Mouse (Mus musculus) midbrain, embryonic 11.5 days (tissue): ENCODE measurements around the gene Usp35. TPM values are rescaled to one million over a fixed set of nuclear protein-coding genes. Genes with fewer than 3 reads are reported as not detected.
A peak's percentile ranks its signal among the peaks of the same experiment; 100 is the strongest.

ENCODE experiments used
- ATAC-seq: fragments of 200-750 bp; cut with Nextera tagmentation; 2 replicates; pipeline ENCODE4 v1.8.0; 2017; ENCODE audit warnings: moderate TSS enrichment, moderate library complexity; ENCODE audit not compliant: low FRiP score
- DNase-seq: peaks from one replicate; pipeline ENCODE4 v3.0.0; 2015; ENCODE audit warnings: low spot score; ENCODE audit errors: missing footprints
- H3K27ac ChIP-seq: fragments of 300-500 bp; sonication (generic); 2 replicates; pipeline ENCODE4 v1.5.1; 2014; ENCODE audit warnings: low read depth, low read length
- H3K27me3 ChIP-seq: fragments of 300-500 bp; sonication (generic); 2 replicates; pipeline ENCODE4 v1.6.1; 2014; ENCODE audit warnings: mild to moderate bottlenecking, low read length, moderate library complexity, mixed read lengths; ENCODE audit not compliant: control insufficient read depth, insufficient read depth
- H3K36me3 ChIP-seq: fragments of 300-500 bp; sonication (generic); 2 replicates; pipeline ENCODE4 v1.6.1; 2014; ENCODE audit warnings: mild to moderate bottlenecking, low read length, moderate library complexity, mixed read lengths; ENCODE audit not compliant: control insufficient read depth, insufficient read depth
- H3K4me1 ChIP-seq: fragments of 300-500 bp; sonication (generic); 2 replicates; pipeline ENCODE4 v1.6.1; 2014; ENCODE audit warnings: low read length; ENCODE audit not compliant: control insufficient read depth, insufficient read depth
- H3K4me2 ChIP-seq: fragments of 300-500 bp; sonication (generic); 2 replicates; pipeline ENCODE4 v1.6.1; 2014; ENCODE audit warnings: mild to moderate bottlenecking, moderate library complexity
- H3K4me3 ChIP-seq: fragments of 300-500 bp; sonication (generic); 2 replicates; pipeline ENCODE4 v1.5.1; 2014; ENCODE audit warnings: low read depth, low read length
- H3K9ac ChIP-seq: fragments of 300-500 bp; sonication (generic); 2 replicates; pipeline ENCODE4 v1.6.1; 2014; ENCODE audit warnings: low read length
- H3K9me3 ChIP-seq: fragments of 300-500 bp; sonication (generic); 2 replicates; pipeline ENCODE4 v1.6.1; 2016; ENCODE audit warnings: low read length; ENCODE audit not compliant: control insufficient read depth
- WGBS: fragments of 180-500 bp; shearing (Covaris S2); extraction: QIAGEN DNeasy Blood & Tissue Kit; methylation state at CpG from one replicate; pipeline ENCODE4 v1.1.7; 2014; 5-methylcytosine and 5-hydroxymethylcytosine counted together
- polyA plus RNA-seq: library from polyadenylated mRNA; unstranded; fragments of >200 nt; fragmentation: Nextera tagmentation; extraction: Ambion mirVana; gene quantifications from 2 replicates; pipeline ENCODE4 v1.2.1, GENCODE M21; 2014

Gene Usp35
- polyA plus RNA-seq, 1 experiment from 2014 or later = 2.9 TPM

GRCm38 (mm10) chr7:97348836-97349235 is 17.0 kb upstream of the Usp35 start:
- Histone ChIP-seq H3K4me2 (no peak overlapping the region), H3K27me3 (no peaks in the 10 kb centered on the region), H3K4me3 (no peak overlapping the region), H3K36me3 (no peaks in the 10 kb centered on the region), H3K9ac (no peak overlapping the region), H3K27ac (no peak overlapping the region), H3K9me3 (no peaks in the 10 kb centered on the region), H3K4me1 (no peaks in the 10 kb centered on the region)
- DNase-seq = no peak
- no peak for ATAC-seq
- WGBS = 83% methylated on average over 5 of the region's 5 CpGs

- Histone ChIP-seq H3K4me2 (no peak overlapping the region), H3K27ac (no peak overlapping the region), H3K27me3 (no peaks in the 10 kb centered on the region), H3K9ac (no peak overlapping the region), H3K36me3 (no peaks in the 10 kb centered on the region), H3K4me1 (no peaks in the 10 kb centered on the region), H3K9me3 (no peaks in the 10 kb centered on the region), H3K4me3 (no peak overlapping the region)
- no peak for DNase-seq
- no peak for ATAC-seq
- 79% methylated on average over 3 of the region's 3 CpGs for WGBS
Observed at GRCm38 (mm10) chr7:97348318-97348717, 16.5 kb upstream of the Usp35 start.

- Histone ChIP-seq H3K4me3 (no peak overlapping the region), H3K4me1 (no peaks in the 10 kb centered on the region), H3K9ac (no peak overlapping the region), H3K9me3 (no peaks in the 10 kb centered on the region), H3K27ac (no peak overlapping the region), H3K36me3 (no peaks in the 10 kb centered on the region), H3K27me3 (no peaks in the 10 kb centered on the region), H3K4me2 (no peak overlapping the region)
- ATAC-seq (no peak), DNase-seq (no peak)
- 95% methylated on average over 15 of the region's 15 CpGs for WGBS
Observed at GRCm38 (mm10) chr7:97347464-97347863, 15.6 kb upstream of the Usp35 start.

DNA sequence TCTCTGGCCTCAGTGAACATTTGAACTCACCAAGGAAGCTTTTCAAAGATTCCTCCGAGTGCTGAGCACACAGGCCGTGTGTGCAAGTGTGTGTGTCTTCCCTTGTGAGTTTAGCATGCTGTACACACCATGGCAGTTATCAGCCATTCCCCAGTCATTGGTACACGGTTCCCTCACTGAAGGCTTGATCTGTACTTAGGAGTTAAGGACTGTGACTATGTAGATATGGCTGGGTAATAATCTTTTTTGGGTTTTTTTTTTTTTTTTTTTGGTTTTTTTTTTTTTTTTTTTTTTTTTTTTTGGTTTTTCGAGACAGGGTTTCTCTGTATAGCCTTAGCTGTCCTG is 15.0 kb upstream of the Usp35 start:
- H3K27me3 ChIP-seq = no peaks in the 10 kb centered on the region
- no peak for DNase-seq
- no peak for ATAC-seq
- H3K4me1 ChIP-seq = no peaks in the 10 kb centered on the region
- H3K36me3 ChIP-seq = no peaks in the 10 kb centered on the region
- no peak overlapping the region for H3K4me3 ChIP-seq
- no peaks in the 10 kb centered on the region for H3K9me3 ChIP-seq
- WGBS = 85% methylated on average over 3 of the region's 4 CpGs
- H3K4me2 ChIP-seq = no peak overlapping the region
- no peak overlapping the region for H3K9ac ChIP-seq
- no peak overlapping the region for H3K27ac ChIP-seq

GRCm38 (mm10) chr7:97346111-97346821 is 14.4 kb upstream of the Usp35 start:
- Histone ChIP-seq H3K9ac (no peak overlapping the region), H3K4me3 (no peak overlapping the region), H3K4me2 (no peak overlapping the region), H3K4me1 (no peaks in the 10 kb centered on the region), H3K27ac (no peak overlapping the region), H3K36me3 (no peaks in the 10 kb centered on the region), H3K27me3 (no peaks in the 10 kb centered on the region), H3K9me3 (no peaks in the 10 kb centered on the region)
- no peak for DNase-seq
- no peak for ATAC-seq
- WGBS = 73% methylated on average over 9 of the region's 9 CpGs

DNA sequence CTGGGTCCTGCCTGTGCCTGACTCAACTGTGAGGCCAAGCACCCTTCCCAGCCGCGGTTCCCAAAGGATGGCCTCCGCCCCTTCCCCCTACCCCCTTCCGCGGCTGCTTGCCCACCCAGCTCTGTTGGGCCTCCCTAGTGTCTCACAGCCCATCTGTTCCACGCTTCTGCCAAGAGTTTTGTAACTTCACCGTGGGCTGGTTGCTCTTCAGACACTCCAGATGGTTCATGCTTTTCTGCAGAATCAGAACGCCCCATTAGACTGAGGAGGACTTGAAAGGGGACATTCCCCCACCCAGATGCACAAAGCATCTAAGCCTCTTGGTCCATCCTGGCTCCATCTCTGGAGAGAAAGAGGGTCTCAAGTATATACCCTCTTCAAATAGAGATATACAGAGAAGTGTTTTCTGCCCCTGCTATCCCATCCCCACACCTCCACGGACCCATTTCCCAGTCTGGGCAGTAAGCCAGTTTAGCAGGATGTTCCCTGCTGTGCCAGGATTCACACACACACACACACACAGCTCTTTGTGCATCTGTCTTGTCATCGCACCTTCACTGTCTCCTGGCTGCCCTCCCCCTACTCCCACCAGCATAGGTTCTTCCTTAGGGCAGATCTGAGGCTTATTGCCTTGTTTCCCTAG is 13.5 kb upstream of the Usp35 start:
- 71% methylated on average over 10 of the region's 10 CpGs for WGBS
- no peak for DNase-seq
- ATAC-seq = no peak
- Histone ChIP-seq H3K4me1 (no peaks in the 10 kb centered on the region), H3K9ac (no peak overlapping the region), H3K27ac (no peak overlapping the region), H3K9me3 (no peaks in the 10 kb centered on the region), H3K36me3 (no peaks in the 10 kb centered on the region), H3K4me2 (no peak overlapping the region), H3K27me3 (no peaks in the 10 kb centered on the region), H3K4me3 (no peak overlapping the region)

GRCm38 (mm10) chr7:97344655-97345054 is 12.8 kb upstream of the Usp35 start:
- no peaks in the 10 kb centered on the region for H3K36me3 ChIP-seq
- ATAC-seq (no peak), DNase-seq (peak; percentile 12)
- H3K4me1 ChIP-seq = no peaks in the 10 kb centered on the region
- no peak overlapping the region for H3K4me2 ChIP-seq
- no peak overlapping the region for H3K27ac ChIP-seq
- H3K27me3 ChIP-seq = no peaks in the 10 kb centered on the region
- WGBS = 86% methylated on average over 2 of the region's 2 CpGs
- no peak overlapping the region for H3K4me3 ChIP-seq
- no peak overlapping the region for H3K9ac ChIP-seq
- H3K9me3 ChIP-seq = no peaks in the 10 kb centered on the region

DNA sequence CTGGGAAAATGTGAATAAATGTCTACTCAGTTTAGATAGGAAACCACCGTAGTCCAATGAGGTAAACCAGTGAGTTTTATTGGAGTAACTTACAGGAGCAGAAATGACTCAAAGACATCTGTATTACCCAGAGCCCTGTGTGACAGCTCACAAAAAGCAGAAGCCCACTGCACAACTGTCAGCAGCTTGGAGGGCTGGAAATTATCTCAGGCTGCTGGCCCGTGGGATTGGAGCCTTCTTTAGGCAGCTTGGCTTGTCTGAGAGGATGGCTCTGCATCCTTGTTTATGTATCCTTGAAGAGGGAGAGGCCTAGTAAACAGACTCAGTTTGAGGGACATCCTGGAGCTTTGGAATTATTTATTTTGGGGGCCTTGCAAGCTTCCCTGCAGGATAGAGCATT is 11.1 kb upstream of the Usp35 start:
- no peak overlapping the region for H3K9ac ChIP-seq
- H3K27me3 ChIP-seq = no peaks in the 10 kb centered on the region
- H3K4me1 ChIP-seq = no peaks in the 10 kb centered on the region
- H3K4me3 ChIP-seq = no peak overlapping the region
- H3K36me3 ChIP-seq = no peaks in the 10 kb centered on the region
- H3K9me3 ChIP-seq = no peaks in the 10 kb centered on the region
- no peak for ATAC-seq
- DNase-seq = no peak
- WGBS = 85% methylated on average over 2 of the region's 2 CpGs
- no peak overlapping the region for H3K27ac ChIP-seq
- no peak overlapping the region for H3K4me2 ChIP-seq

DNA sequence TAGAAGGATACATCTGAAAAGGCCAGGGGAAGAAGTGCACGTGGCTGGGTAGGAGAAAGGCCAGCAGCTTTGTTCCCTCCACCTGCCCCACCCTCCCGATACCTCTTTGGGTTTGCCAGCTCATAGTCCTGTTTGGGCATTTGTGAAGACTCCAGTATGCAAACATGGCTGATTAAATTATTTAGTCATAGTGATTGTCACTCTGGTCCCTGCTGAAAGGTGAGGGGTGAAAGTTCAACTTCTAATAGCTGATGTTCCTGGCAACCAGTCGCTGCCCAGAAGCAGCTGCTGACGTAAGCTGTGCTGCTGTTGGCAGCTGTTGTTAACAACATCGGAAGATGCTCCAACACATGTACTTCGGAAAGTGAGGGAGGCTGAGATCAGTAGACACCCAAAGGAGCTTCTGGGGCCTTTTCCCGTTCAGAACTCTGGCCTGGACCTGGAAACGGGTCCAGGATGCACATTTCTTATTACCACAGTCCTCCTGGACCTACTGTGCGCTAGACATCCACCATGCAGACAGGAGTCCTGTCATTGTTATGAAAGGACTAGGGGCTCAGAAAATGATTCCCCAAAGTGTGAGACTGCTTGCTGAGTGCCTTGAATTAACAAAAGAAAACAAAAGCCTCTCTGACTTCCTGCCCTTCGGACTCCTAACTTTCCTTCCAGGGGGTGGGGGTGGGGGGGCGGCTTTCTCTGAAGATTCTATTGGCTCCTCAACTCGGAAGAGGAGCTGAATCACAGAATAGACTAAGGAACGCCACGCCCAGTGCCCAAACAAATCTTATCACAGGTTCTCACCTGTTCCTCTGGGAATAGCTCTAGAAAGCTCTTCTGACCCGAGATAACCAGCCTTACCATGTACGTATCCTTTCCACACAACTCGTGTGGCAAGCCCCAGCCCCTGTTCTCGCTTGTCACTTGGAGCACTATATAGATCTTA is 9.4 kb upstream of the Usp35 start:
- Histone ChIP-seq H3K4me2 (no peak overlapping the region), H3K36me3 (no peaks in the 10 kb centered on the region), H3K27ac (no peak overlapping the region), H3K4me1 (no peaks in the 10 kb centered on the region), H3K4me3 (no peak overlapping the region), H3K9me3 (no peaks in the 10 kb centered on the region), H3K27me3 (no peaks in the 10 kb centered on the region), H3K9ac (no peak overlapping the region)
- ATAC-seq (no peak), DNase-seq (no peak)
- 67% methylated on average over 18 of the region's 18 CpGs for WGBS
